Mouse (Mus musculus) forebrain, embryonic 15.5 days (tissue): ENCODE measurements around the gene Snx29. TPM values are rescaled to one million over a fixed set of nuclear protein-coding genes. Genes with fewer than 3 reads are reported as not detected.
"Not testable (repeated sequence)": the region's sequence is repeated elsewhere in the genome, so short reads cannot be mapped to it uniquely, and the experiment has no call there.

Experiments used
- ATAC-seq: fragments of 200-750 bp; cut with Nextera tagmentation; replicated peaks from 2 replicates; pipeline ENCODE4 v1.8.0; 2017; ENCODE audit warnings: mild to moderate bottlenecking, moderate TSS enrichment, moderate library complexity
- H3K27ac ChIP-seq: fragments of 300-500 bp; sonication (generic); replicated peaks from 2 replicates; pipeline ENCODE4 v1.5.1; 2015; ENCODE audit warnings: mild to moderate bottlenecking, inconsistent platforms
- H3K27me3 ChIP-seq: fragments of 300-500 bp; sonication (generic); 2 replicates; pipeline ENCODE4 v1.6.1; 2015; ENCODE audit warnings: inconsistent platforms
- H3K36me3 ChIP-seq: fragments of 300-500 bp; sonication (generic); 2 replicates; pipeline ENCODE4 v1.6.1; 2015; ENCODE audit warnings: mild to moderate bottlenecking, inconsistent platforms
- H3K4me1 ChIP-seq: fragments of 300-500 bp; sonication (generic); 2 replicates; pipeline ENCODE4 v1.6.1; 2015; ENCODE audit warnings: inconsistent platforms
- H3K4me2 ChIP-seq: fragments of 300-500 bp; sonication (generic); replicated peaks from 2 replicates; pipeline ENCODE4 v1.6.1; 2015; ENCODE audit warnings: mild to moderate bottlenecking, inconsistent platforms
- H3K4me3 ChIP-seq: fragments of 300-500 bp; sonication (generic); 2 replicates; pipeline ENCODE4 v1.5.1; 2015; ENCODE audit warnings: mild to moderate bottlenecking, inconsistent platforms
- H3K9ac ChIP-seq: fragments of 300-500 bp; sonication (generic); replicated peaks from 2 replicates; pipeline ENCODE4 v1.6.1; 2015; ENCODE audit warnings: mild to moderate bottlenecking, inconsistent platforms
- H3K9me3 ChIP-seq: fragments of 300-500 bp; sonication (generic); 2 replicates; pipeline ENCODE4 v1.6.1; 2016; ENCODE audit warnings: inconsistent platforms
- WGBS: fragments of 180-500 bp; shearing (Covaris S2); methylation state at CpG from one replicate; pipeline ENCODE4 v1.1.7; 2015; ENCODE audit warnings: mixed read lengths; 5-methylcytosine and 5-hydroxymethylcytosine counted together
- polyA plus RNA-seq: library from polyadenylated mRNA; unstranded; fragments of >200 nt; fragmentation: Nextera tagmentation; extraction: Ambion mirVana; gene quantifications from 2 replicates; pipeline ENCODE4 v1.2.1, GENCODE M21; 2015

Snx29 gene
- polyA plus RNA-seq, 1 experiment from 2014 or later = 14.1 TPM

DNA sequence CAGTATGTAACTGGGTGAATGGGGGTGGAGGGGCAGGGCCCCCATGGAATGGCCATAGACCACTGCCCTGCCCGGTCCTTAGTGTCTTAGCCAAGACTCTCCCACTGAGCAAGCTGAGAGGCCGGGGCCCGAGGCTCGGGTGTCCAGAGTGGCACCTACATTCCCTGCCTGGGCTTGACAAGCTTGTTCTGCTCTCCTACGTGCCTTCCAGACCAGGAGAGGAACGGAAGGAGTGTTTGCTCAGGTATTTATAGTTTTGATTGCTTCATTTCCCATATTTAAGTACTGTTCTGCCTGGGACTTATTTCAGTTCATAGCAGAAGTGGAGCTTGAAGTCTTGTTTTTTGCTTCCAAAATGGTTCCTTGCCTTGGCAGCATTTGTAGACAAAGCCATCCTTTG is 116.7 kb downstream of the Snx29 start:
- ATAC-seq = no peak
- no peaks in the 10 kb centered on the region for H3K4me1 ChIP-seq

DNA sequence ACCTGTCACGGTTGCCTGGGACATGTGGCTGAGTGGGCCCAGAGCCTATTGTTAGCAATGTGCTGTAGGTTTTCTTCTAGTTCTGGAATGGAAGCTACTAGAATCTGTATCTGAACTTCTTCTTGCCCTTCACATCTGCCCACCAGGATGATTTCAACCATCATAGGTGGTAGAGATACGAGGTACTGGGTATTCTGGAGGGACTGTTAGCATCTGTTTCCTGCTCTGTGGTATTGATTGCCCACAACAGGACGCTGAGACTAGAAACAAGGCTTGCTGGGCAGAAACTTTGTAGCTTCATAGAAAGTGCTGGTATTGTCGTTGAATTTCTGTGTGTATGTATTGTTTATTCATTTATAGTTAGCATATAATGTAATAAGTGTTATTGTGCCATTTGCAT is 118.9 kb downstream of the Snx29 start:
- H3K4me1 ChIP-seq = no peaks in the 10 kb centered on the region
- H3K9me3 ChIP-seq = no peaks in the 10 kb centered on the region
- H3K4me2 ChIP-seq = no peak overlapping the region
- no peak for ATAC-seq
- no peak overlapping the region for H3K4me3 ChIP-seq
- no peak overlapping the region for H3K27ac ChIP-seq
- H3K27me3 ChIP-seq = no peaks in the 10 kb centered on the region
- WGBS = 76% methylated on average over 4 of the region's 4 CpGs
- no peak overlapping the region for H3K9ac ChIP-seq
- no peaks in the 10 kb centered on the region for H3K36me3 ChIP-seq

More for the DNA sequence above, 116.7 kb downstream of the Snx29 start:
- Histone ChIP-seq H3K27me3 (no peaks in the 10 kb centered on the region), H3K27ac (no peak overlapping the region), H3K36me3 (no peaks in the 10 kb centered on the region), H3K4me2 (no peak overlapping the region), H3K9me3 (no peaks in the 10 kb centered on the region), H3K9ac (no peak overlapping the region), H3K4me3 (no peak overlapping the region)
- WGBS = 90% methylated on average over 6 of the region's 6 CpGs

DNA sequence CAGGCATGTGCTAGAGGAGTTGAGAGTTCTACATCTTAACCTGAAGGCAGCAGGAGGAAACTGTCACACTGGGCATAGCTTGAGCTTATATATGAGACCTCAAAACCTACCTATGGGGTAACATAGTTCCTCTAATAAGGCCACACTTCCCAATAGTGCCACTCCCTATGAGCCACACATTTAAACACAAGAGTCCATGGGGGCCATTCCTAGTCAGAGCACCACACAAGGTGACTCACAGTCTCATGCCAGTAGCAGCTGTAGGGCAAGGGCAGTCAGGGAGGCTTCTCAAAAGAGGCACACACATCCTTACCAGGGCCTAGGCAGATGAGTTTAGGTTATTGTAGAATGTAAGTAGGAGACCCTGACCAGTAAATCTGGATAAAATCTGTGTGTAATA is 119.8 kb downstream of the Snx29 start:
- no peak overlapping the region for H3K4me2 ChIP-seq
- ATAC-seq = no peak
- no peak overlapping the region for H3K4me3 ChIP-seq
- no peaks in the 10 kb centered on the region for H3K4me1 ChIP-seq
- H3K9ac ChIP-seq = no peak overlapping the region
- no peaks in the 10 kb centered on the region for H3K36me3 ChIP-seq
- H3K27me3 ChIP-seq = no peaks in the 10 kb centered on the region
- H3K9me3 ChIP-seq = no peaks in the 10 kb centered on the region
- H3K27ac ChIP-seq = no peak overlapping the region

DNA sequence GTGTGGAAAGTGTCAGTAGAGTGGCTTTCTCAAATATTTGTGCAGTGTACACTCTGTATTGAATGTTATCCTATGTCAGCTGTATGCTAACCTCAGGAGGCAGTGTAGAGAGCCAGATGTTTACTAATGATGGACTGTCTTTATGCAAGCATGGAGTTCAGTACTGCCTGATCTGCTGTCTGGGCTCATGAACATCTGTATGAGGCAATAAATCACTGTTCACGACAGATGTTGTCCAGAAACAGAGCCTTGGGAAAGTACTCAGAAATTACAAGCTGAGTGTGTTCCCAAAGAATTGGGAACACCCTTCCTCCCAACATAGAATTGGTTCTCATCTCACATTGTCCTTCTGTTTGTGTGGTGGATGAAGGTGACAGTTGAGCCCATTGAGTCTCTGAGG is 121.9 kb downstream of the Snx29 start:
- no peak for ATAC-seq
- 87% methylated on average over 1 of the region's 1 CpGs for WGBS
- no peak overlapping the region for H3K4me2 ChIP-seq
- no peak overlapping the region for H3K9ac ChIP-seq
- peaks cover 2% of the 10 kb centered on the region; the same call in 1 of the 2 replicates for H3K36me3 ChIP-seq
- H3K4me3 ChIP-seq = no peak overlapping the region
- H3K9me3 ChIP-seq = no peaks in the 10 kb centered on the region
- H3K4me1 ChIP-seq = no peaks in the 10 kb centered on the region
- no peak overlapping the region for H3K27ac ChIP-seq
- H3K27me3 ChIP-seq = no peaks in the 10 kb centered on the region

DNA sequence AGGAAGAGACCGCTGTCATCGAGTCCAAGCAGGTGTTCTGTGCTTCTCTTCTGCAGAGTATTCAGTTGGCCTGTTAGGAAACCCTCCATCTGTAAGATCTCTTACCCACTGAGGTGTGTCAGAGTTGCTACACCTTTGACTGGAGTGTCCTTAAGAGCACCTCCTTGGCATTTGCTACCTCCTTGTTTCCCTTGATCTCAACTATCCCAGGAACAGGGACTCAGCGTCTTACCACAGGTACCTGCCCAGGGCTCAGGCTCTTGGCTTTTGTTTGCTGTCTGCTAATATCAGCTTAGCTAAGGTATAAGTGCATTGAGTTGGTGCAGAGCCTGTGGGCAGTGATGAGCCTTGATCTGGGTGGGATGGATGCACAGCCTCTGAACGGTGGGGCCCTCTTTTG is 124.3 kb downstream of the Snx29 start:
- H3K36me3 ChIP-seq = peaks cover 2% of the 10 kb centered on the region; the same call in 1 of the 2 replicates
- H3K27me3 ChIP-seq = no peaks in the 10 kb centered on the region
- 97% methylated on average over 4 of the region's 4 CpGs for WGBS
- no peak overlapping the region for H3K4me2 ChIP-seq
- ATAC-seq = no peak
- H3K4me3 ChIP-seq = no peak overlapping the region
- H3K27ac ChIP-seq = no peak overlapping the region
- no peaks in the 10 kb centered on the region for H3K9me3 ChIP-seq
- H3K4me1 ChIP-seq = no peaks in the 10 kb centered on the region
- H3K9ac ChIP-seq = no peak overlapping the region

DNA sequence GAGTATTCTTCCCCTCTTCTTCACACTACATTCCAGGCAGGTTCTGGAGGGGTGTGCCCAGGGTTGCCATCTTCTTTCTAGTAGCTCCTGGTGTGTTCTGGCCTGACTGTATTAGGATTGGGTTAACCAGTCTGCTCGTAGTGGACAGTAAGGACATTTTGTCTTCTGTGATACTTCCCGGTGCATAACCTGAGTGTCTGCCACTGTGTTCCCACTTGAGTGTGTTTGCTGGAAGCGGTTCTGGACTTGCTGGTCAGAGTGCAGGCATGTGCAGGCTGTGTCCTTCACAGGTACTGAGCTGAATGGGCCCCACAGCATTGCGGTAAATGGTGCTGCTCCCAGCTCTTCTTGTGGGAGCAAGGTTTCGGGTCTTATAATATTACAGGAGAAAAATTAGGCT is 125.2 kb downstream of the Snx29 start:
- ATAC-seq = no peak
- Histone ChIP-seq H3K9ac (no peak overlapping the region), H3K27me3 (no peaks in the 10 kb centered on the region), H3K4me1 (no peaks in the 10 kb centered on the region), H3K36me3 (peaks cover 7% of the 10 kb centered on the region; the same call in 1 of the 2 replicates), H3K4me2 (no peak overlapping the region), H3K4me3 (no peak overlapping the region), H3K27ac (no peak overlapping the region), H3K9me3 (no peaks in the 10 kb centered on the region)
- WGBS = 98% methylated on average over 5 of the region's 5 CpGs

DNA sequence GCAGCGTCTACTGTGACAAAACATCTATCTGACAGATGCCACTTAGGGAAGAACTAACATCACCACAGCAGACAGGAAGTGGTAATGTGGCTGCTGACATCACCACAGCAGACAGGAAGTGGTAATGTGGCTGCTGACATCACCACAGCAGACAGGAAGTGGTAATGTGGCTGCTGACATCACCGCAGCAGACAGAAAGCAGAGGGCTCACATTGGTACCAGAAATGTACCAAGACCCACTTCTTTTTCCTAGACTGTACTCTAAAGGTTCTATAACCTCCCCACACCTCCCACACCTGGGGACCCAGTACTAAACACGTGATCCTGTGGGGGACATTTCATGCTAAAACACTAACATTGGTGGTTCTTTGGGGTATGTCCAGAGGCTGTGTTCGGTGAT is 126.0 kb downstream of the Snx29 start:
- not testable (repeated sequence) for ATAC-seq, H3K4me1 ChIP-seq, H3K27me3 ChIP-seq, H3K9me3 ChIP-seq, H3K4me2 ChIP-seq, H3K9ac ChIP-seq, H3K4me3 ChIP-seq, H3K27ac ChIP-seq
- WGBS = 95% methylated on average over 4 of the region's 4 CpGs
- peaks cover 15% of the 10 kb centered on the region for H3K36me3 ChIP-seq

DNA sequence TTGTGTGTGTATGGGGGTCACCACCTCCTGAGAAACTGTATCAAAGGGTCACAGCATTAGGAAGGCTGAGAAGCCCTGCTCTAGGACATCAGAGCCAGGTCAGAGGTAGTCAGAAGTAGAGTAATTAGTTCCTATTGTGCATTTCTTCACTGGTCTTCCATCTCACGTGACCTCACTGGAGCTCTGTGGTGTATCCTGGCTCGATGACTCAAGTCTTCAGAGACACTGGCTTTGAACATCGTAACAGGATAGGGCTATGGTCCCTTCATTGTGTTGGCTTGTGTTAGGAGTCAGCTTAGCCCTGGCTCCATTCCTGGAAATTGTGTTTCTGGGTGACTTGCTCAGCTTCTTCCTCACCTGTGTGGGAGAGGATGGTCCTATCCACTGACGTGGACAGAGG is 126.6 kb downstream of the Snx29 start:
- peaks cover 17% of the 10 kb centered on the region for H3K36me3 ChIP-seq
- ATAC-seq = no peak
- 92% methylated on average over 4 of the region's 4 CpGs for WGBS
- no peak overlapping the region for H3K4me3 ChIP-seq
- H3K27ac ChIP-seq = no peak overlapping the region
- H3K4me2 ChIP-seq = no peak overlapping the region
- no peaks in the 10 kb centered on the region for H3K9me3 ChIP-seq
- no peaks in the 10 kb centered on the region for H3K27me3 ChIP-seq
- no peak overlapping the region for H3K9ac ChIP-seq
- H3K4me1 ChIP-seq = no peaks in the 10 kb centered on the region

DNA sequence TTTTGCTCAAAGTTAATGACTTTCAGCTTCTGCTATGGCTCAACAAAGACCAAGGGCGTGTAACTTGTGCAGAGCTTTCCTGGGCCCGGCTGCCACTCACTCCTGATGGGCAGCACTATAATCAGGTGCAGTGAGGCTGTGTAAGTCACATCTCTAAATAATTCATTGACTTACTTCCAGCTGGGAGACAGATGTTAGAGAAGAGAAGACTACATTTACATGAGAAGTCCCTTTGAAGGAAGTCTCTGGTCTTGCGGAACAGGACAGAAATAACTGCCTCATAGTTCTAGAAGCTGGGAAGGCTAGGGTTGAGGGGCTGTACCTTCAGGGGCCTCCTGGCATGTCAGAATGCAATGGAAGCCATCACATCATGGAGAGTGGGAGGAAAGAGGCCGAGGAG is 127.9 kb downstream of the Snx29 start:
- no peak overlapping the region for H3K27ac ChIP-seq
- H3K4me3 ChIP-seq = no peak overlapping the region
- 85% methylated on average over 4 of the region's 4 CpGs for WGBS

DNA sequence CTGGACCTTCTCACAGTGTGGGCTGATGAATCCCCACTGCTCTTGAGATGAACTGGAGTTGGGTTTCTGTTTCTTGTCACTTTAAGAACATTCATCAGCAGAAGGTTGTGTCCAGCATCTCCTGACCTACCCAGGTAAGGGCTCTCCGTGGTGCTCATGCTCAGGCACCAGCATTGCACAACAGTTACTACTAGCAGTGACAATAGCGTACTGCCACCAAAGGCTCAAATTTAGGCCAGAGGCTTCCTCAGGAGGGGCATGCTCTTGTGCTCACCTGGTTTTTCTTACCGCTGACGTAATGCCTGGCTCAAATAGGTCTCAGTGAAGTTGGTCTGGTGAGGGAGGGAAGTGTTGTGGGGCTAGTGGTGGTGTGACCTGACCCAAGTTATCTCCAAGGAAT is 132.2 kb downstream of the Snx29 start:
- 95% methylated on average over 4 of the region's 4 CpGs for WGBS
- no peaks in the 10 kb centered on the region for H3K9me3 ChIP-seq
- H3K4me2 ChIP-seq = no peak overlapping the region
- H3K36me3 ChIP-seq = peaks cover 17% of the 10 kb centered on the region
- H3K27ac ChIP-seq = no peak overlapping the region
- ATAC-seq = no peak
- no peaks in the 10 kb centered on the region for H3K4me1 ChIP-seq
- no peak overlapping the region for H3K4me3 ChIP-seq
- H3K9ac ChIP-seq = no peak overlapping the region
- no peaks in the 10 kb centered on the region for H3K27me3 ChIP-seq

More for the DNA sequence above, 127.9 kb downstream of the Snx29 start:
- no peak overlapping the region for H3K9ac ChIP-seq
- no peak overlapping the region for H3K4me2 ChIP-seq
- H3K4me1 ChIP-seq = no peaks in the 10 kb centered on the region
- no peaks in the 10 kb centered on the region for H3K9me3 ChIP-seq
- H3K27me3 ChIP-seq = no peaks in the 10 kb centered on the region
- H3K36me3 ChIP-seq = peaks cover 19% of the 10 kb centered on the region
- ATAC-seq = no peak

DNA sequence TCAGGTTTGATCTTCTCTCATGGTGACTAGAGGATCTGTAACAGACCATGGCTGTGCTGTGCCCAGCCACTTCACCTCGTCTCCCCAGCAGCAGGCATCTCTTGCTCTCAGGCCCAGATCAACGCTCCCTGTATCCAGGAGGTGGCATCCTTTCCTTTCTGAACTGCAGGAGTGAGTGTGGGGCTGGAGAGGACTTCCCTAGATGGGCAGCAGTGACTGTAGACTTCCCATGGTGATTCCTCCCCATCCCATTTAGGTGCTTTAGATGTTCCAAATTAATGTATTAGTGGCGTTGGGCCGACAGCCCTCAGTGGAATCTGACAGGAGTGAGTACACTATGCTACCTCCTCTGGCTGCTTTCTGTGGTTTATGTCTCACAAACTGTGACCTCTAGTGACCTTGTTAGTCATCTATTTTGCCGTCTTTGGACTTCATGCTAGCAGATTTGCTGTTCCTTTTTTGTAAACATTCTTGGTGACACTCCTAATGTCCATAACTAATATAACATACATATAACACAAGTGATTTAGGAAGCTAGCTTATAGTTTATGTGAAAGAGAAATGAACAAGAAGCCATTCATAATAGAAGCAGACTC is 132.9 kb downstream of the Snx29 start:
- WGBS = 87% methylated on average over 5 of the region's 5 CpGs
- H3K4me1 ChIP-seq = no peaks in the 10 kb centered on the region
- H3K36me3 ChIP-seq = peaks cover 17% of the 10 kb centered on the region
- no peak overlapping the region for H3K4me2 ChIP-seq
- H3K27ac ChIP-seq = no peak overlapping the region
- ATAC-seq = no peak
- no peak overlapping the region for H3K9ac ChIP-seq
- no peak overlapping the region for H3K4me3 ChIP-seq
- no peaks in the 10 kb centered on the region for H3K9me3 ChIP-seq
- no peaks in the 10 kb centered on the region for H3K27me3 ChIP-seq

DNA sequence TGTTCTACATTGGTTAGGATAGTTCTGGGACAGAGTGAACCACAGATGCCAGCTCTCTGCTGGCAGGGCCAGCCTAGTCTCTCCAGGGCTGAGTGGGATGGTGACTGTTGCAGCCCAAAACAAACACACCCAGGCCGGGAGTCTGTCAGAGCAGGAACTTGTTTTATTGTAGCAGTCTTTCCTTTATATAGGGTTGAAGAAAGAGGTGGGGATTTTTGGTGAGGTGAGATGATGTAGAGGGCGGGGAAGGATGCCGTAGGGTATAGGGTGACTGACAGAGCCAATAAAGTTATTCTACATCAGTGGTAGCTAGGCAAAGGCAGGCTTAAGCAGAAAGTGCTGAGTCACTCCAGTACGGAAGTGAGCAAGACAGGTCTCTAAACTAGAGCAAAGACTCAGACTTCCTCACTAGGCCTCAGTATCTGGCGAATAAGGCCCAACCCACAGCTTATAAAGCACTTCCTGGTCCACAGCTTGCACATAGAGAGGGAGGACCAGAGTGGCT is 133.5 kb downstream of the Snx29 start:
- no peak overlapping the region for H3K27ac ChIP-seq
- no peak overlapping the region for H3K9ac ChIP-seq
- no peaks in the 10 kb centered on the region for H3K9me3 ChIP-seq
- WGBS = 89% methylated on average over 5 of the region's 5 CpGs
- no peaks in the 10 kb centered on the region for H3K27me3 ChIP-seq
- H3K4me3 ChIP-seq = no peak overlapping the region
- H3K36me3 ChIP-seq = peaks cover 17% of the 10 kb centered on the region
- ATAC-seq = no peak
- no peaks in the 10 kb centered on the region for H3K4me1 ChIP-seq
- H3K4me2 ChIP-seq = no peak overlapping the region

DNA sequence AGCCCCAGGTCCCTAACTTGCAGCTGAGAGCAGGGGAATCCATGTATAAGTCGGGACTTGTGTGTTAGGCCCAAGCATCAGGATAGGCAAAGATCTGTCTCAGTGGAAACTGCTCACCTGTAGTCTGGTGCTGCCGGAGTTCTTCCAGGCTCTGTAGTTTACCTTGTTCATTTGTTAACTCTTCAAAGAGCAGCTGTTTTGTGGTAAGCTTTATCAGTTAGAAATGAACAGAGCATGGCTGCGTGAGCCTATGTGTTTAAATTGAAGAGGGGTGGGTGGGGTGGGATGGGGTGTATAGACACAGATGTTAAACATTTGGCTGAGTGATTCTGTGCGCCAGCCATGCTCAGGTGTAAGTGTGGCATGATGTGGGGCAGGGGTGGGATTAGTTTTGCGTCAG is 134.4 kb downstream of the Snx29 start:
- ATAC-seq = no peak
- Histone ChIP-seq H3K4me2 (no peak overlapping the region), H3K27ac (no peak overlapping the region), H3K4me3 (no peak overlapping the region), H3K36me3 (peaks cover 17% of the 10 kb centered on the region), H3K9ac (no peak overlapping the region), H3K27me3 (no peaks in the 10 kb centered on the region), H3K4me1 (no peaks in the 10 kb centered on the region), H3K9me3 (no peaks in the 10 kb centered on the region)
- 91% methylated on average over 5 of the region's 5 CpGs for WGBS
